Mouse (Mus musculus) kidney, postnatal 36 days (tissue): ENCODE data around the gene Fut11.

ENCODE experiments used
- DNase-seq, 2 experiments: peaks; one replicate each; pipeline ENCODE4 v3.0.0; 2021 to 2022; ENCODE audit warnings: mixed read lengths in 2 of 2

The Fut11 gene

GRCm38 (mm10) chr14:20723006-20723405 is 28.2 kb downstream of the Fut11 start:
- DNase-seq = no peak

GRCm38 (mm10) chr14:20724043-20724442 is 29.3 kb downstream of the Fut11 start:
- peak; percentile 52 to 84 for DNase-seq

- DNase-seq = no peak
Measured at GRCm38 (mm10) chr14:20725660-20726339, 31.0 kb downstream of the Fut11 start.

- no peak for DNase-seq
Measured at GRCm38 (mm10) chr14:20729871-20730270, 35.1 kb downstream of the Fut11 start.

GRCm38 (mm10) chr14:20730853-20731602 is 36.3 kb downstream of the Fut11 start:
- no peak for DNase-seq

- DNase-seq = peak in 1 of 2 experiments; percentile 27
Measured at GRCm38 (mm10) chr14:20733041-20733951, 38.5 kb downstream of the Fut11 start.

- DNase-seq = peak; percentile 89 to 94
Measured at GRCm38 (mm10) chr14:20733952-20734774, 39.4 kb downstream of the Fut11 start, which contains the start of gene Ndst2. TSS of gene Ndst2 (minus strand) at chr14:20734562.

- DNase-seq = no peak
Measured at GRCm38 (mm10) chr14:20735052-20735451, 40.3 kb downstream of the Fut11 start.

- DNase-seq = no peak
Measured at GRCm38 (mm10) chr14:20735892-20736390, 41.2 kb downstream of the Fut11 start.

GRCm38 (mm10) chr14:20737306-20737705 is 42.5 kb downstream of the Fut11 start:
- DNase-seq = peak; percentile 73 to 84

GRCm38 (mm10) chr14:20738511-20738910 is 43.7 kb downstream of the Fut11 start:
- no peak for DNase-seq

GRCm38 (mm10) chr14:20741301-20741700 is 46.5 kb downstream of the Fut11 start:
- DNase-seq = peak in 1 of 2 experiments; percentile 28

- peak; percentile 42 to 73 for DNase-seq
Measured at GRCm38 (mm10) chr14:20743614-20744013, 48.8 kb downstream of the Fut11 start.

GRCm38 (mm10) chr14:20746935-20747334 is 52.2 kb downstream of the Fut11 start:
- no peak for DNase-seq

GRCm38 (mm10) chr14:20748388-20748787 is 53.6 kb downstream of the Fut11 start:
- no peak for DNase-seq

GRCm38 (mm10) chr14:20749494-20750051 is 54.8 kb downstream of the Fut11 start:
- no peak for DNase-seq

- no peak for DNase-seq
Measured at GRCm38 (mm10) chr14:20750503-20750902, 55.7 kb downstream of the Fut11 start.
